Mouse (Mus musculus) stomach, embryonic 15.5 days (tissue): ENCODE results near the gene Ttc41. TPM values are rescaled to one million over a fixed set of nuclear protein-coding genes. Genes with fewer than 3 reads are reported as not detected.

Source experiments
- ATAC-seq: fragments of 200-750 bp; cut with Nextera tagmentation; 2 replicates; pipeline ENCODE4 v1.8.0; 2017; ENCODE audit warnings: low read depth, moderate number of reproducible peaks, moderate TSS enrichment; ENCODE audit not compliant: insufficient read depth, low FRiP score
- H3K27ac ChIP-seq: fragments of 300-500 bp; sonication (generic); 2 replicates; pipeline ENCODE4 v1.5.1; 2015; ENCODE audit warnings: mild to moderate bottlenecking, inconsistent platforms
- H3K27me3 ChIP-seq: fragments of 300-500 bp; sonication (generic); replicated peaks from 2 replicates; pipeline ENCODE4 v1.6.1; 2015; ENCODE audit warnings: inconsistent platforms
- H3K36me3 ChIP-seq: fragments of 300-500 bp; sonication (generic); 2 replicates; pipeline ENCODE4 v1.6.1; 2015; ENCODE audit warnings: inconsistent platforms
- H3K4me1 ChIP-seq: fragments of 300-500 bp; sonication (generic); 2 replicates; pipeline ENCODE4 v1.6.1; 2015; ENCODE audit warnings: inconsistent platforms
- H3K4me2 ChIP-seq: fragments of 300-500 bp; sonication (generic); 2 replicates; pipeline ENCODE4 v1.6.1; 2015; ENCODE audit warnings: mild to moderate bottlenecking, inconsistent platforms
- H3K4me3 ChIP-seq: fragments of 300-500 bp; sonication (generic); replicated peaks from 2 replicates; pipeline ENCODE4 v1.5.1; 2015; ENCODE audit warnings: inconsistent platforms
- H3K9ac ChIP-seq: fragments of 300-500 bp; sonication (generic); 2 replicates; pipeline ENCODE4 v1.6.1; 2015; ENCODE audit warnings: inconsistent platforms
- H3K9me3 ChIP-seq: fragments of 300-500 bp; sonication (generic); 2 replicates; pipeline ENCODE4 v1.6.1; 2016; ENCODE audit warnings: inconsistent platforms
- WGBS: fragments of 180-500 bp; shearing (Covaris S2); methylation state at CpG from one replicate; pipeline ENCODE4 v1.1.7; 2015; 5-methylcytosine and 5-hydroxymethylcytosine counted together
- polyA plus RNA-seq: library from polyadenylated mRNA; unstranded; fragments of >200 nt; fragmentation: Nextera tagmentation; extraction: Ambion mirVana; gene quantifications from 2 replicates; pipeline ENCODE4 v1.2.1, GENCODE M21; 2015

Ttc41 gene
- polyA plus RNA-seq, 1 experiment from 2014 or later: 1.6 TPM

DNA sequence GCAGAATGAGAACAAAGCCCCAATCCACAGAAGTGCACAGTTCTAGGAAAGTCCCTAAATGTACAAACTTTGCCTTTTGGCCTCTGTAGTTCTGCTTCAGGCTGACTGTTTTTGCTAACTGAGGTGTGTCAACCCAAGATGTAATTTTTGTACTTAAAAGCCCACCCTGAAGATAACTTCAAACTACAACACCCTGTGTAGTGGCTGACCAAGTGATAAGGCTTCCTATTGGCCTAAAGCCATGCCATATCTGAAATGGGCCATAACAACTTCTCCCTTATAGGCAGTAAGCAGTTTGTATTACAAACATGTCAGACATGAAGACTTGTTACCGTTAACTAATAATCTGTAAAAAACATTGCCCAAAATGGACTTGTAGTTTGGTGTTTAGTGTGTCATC, 52.1 kb downstream of the Ttc41 start:
- Histone ChIP-seq H3K4me1 (no peaks in the 10 kb centered on the region), H3K9ac (no peak overlapping the region), H3K27me3 (no peaks in the 10 kb centered on the region), H3K36me3 (no peaks in the 10 kb centered on the region), H3K4me3 (no peak overlapping the region), H3K27ac (no peak overlapping the region), H3K9me3 (no peaks in the 10 kb centered on the region), H3K4me2 (no peak overlapping the region)
- no peak for ATAC-seq
- 88% methylated on average over 1 of the region's 1 CpGs for WGBS

DNA sequence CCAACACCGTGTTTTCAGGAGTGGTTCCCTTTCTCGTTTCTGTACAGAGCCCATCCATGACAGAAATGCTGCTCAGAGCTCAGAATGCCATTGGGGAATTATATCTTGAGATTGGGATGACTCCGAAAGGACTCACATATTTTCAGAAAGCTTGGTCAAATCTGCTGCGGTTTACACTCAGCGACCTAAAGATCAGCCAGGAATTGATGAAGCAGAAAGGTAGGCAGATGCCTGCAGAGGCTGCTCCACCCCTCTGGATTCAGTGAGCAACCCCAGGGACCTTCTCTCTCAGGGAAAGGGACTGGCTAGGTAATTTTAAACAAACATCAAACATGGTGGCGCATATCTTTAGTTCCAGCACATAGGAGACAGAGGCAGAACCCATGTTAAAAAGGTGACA, 52.6 kb downstream of the Ttc41 start:
- Histone ChIP-seq H3K4me1 (no peaks in the 10 kb centered on the region), H3K9me3 (no peaks in the 10 kb centered on the region)
- WGBS: 88% methylated on average over 6 of the region's 6 CpGs

DNA sequence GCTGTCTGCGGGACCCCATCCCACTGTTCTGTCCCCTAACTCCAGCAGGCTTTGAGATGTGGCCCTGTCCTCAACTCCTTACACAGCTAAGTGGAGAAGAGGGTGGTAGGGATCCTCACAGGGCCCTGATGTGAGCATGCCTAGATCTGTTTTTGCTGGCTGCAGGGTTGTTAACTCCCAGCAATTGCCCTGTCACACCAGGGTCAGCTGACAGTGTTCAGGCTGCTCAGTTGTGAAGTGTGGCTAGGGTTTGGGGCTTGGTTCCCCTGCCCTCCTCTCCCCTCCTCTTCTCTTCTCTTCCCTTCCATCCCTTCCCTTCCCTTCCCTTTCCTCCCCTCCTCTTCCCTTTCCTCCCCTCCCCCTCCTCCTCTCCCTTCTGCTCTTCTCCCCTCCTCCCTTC, 55.6 kb downstream of the Ttc41 start:
- Histone ChIP-seq H3K36me3 (no peaks in the 10 kb centered on the region), H3K4me2 (no peak overlapping the region), H3K27ac (no peak overlapping the region), H3K27me3 (no peaks in the 10 kb centered on the region), H3K4me1 (no peaks in the 10 kb centered on the region), H3K9ac (no peak overlapping the region), H3K4me3 (no peak overlapping the region), H3K9me3 (no peaks in the 10 kb centered on the region)
- 56% methylated on average over 1 of the region's 1 CpGs for WGBS
- ATAC-seq: no peak

More for the DNA sequence above, 52.6 kb downstream of the Ttc41 start:
- Histone ChIP-seq H3K27ac (no peak overlapping the region), H3K4me3 (no peak overlapping the region), H3K9ac (no peak overlapping the region), H3K4me2 (no peak overlapping the region), H3K36me3 (no peaks in the 10 kb centered on the region), H3K27me3 (no peaks in the 10 kb centered on the region)
- ATAC-seq: no peak

DNA sequence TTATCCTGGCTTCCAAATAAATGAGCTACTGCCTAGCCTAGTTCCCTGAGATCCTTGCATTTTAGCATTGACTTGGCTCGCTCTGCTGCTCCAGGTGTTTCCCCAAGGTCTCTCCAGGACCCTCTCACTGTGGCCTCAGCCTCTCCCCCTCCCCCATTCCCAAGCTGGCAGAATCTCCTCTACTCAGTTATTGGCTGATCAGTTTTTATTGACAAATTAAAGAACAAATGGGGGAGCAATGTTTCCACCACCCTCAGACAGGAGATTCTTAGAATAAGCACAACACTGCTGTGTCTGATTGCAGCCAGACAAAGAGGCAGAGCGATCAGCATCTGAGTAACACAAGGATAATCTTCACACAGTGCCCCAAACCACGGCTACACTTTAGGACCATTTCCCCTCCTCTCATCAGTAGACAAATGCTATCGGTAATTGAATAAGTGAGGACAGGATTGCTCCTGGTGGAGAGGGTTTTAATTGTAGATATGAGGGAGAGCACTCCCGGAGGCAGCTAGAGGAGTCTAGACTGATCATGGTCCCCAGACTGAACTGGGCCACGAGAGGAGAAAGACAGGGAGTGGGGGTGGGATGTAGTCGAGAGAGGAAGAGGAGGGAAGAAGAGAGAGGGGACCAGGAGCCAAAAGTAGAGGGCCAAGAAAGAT, 56.2 kb downstream of the Ttc41 start:
- Histone ChIP-seq H3K36me3 (no peaks in the 10 kb centered on the region), H3K9me3 (no peaks in the 10 kb centered on the region), H3K4me3 (no peak overlapping the region), H3K9ac (no peak overlapping the region), H3K4me2 (no peak overlapping the region), H3K27me3 (no peaks in the 10 kb centered on the region), H3K4me1 (no peaks in the 10 kb centered on the region), H3K27ac (no peak overlapping the region)
- 46% methylated on average over 7 of the region's 7 CpGs for WGBS
- no peak for ATAC-seq

DNA sequence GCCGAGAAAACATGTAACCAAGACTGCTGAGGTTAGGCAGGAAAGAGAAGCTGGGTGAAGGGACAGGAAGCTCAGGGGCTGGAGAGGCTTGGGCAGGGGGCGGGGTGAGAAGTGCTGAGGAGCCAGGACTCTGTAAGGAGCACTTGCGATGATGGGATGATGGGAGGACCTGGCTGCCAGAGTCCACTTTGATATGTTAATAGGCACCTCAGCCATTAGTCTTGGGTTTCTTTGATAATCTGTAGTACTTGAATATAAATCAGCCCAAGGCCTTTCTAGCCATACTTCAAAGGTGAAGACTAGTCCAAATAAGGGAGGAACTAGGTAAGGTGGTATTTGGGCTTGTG, 56.7 kb downstream of the Ttc41 start:
- Histone ChIP-seq H3K27me3 (no peaks in the 10 kb centered on the region), H3K4me3 (no peak overlapping the region), H3K9ac (no peak overlapping the region), H3K4me1 (no peaks in the 10 kb centered on the region), H3K9me3 (no peaks in the 10 kb centered on the region), H3K36me3 (no peaks in the 10 kb centered on the region), H3K4me2 (no peak overlapping the region), H3K27ac (no peak overlapping the region)
- ATAC-seq: no peak
- WGBS: 66% methylated on average over 3 of the region's 3 CpGs

DNA sequence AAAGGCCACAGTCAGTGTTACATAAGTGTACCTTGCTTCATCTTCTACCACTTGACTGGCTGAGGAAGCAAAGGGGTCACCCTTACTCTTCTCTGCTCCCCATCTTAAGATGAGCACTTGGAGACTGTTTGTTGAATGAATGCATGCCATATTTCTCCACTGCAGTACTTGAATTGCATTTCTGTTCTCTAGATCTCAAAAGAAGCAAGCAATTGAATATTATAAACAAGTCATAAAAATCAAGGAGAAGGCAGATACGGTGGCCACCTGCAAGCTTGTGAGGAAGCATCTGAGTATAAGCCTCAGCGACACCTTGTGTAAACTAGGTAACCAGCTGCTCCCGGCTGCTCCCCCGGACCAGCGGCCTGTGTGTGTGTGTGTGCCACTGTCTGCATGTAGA, 58.1 kb downstream of the Ttc41 start, which contains the start of gene Gm49358:
Gene Gm49358, plus strand, starts transcription at position 301 of the 400 bp plus-strand sequence.
- Histone ChIP-seq H3K4me1 (no peaks in the 10 kb centered on the region), H3K9me3 (no peaks in the 10 kb centered on the region), H3K27ac (no peak within 1 kb of the TSS), H3K4me2 (no peak within 1 kb of the TSS), H3K4me3 (no peak within 1 kb of the TSS), H3K9ac (no peak within 1 kb of the TSS), H3K36me3 (no peaks in the 10 kb centered on the region), H3K27me3 (no peaks in the 10 kb centered on the region)
- 59% methylated on average over 5 of the region's 5 CpGs for whole genome bisulfite sequencing
- no peak for ATAC-seq

DNA sequence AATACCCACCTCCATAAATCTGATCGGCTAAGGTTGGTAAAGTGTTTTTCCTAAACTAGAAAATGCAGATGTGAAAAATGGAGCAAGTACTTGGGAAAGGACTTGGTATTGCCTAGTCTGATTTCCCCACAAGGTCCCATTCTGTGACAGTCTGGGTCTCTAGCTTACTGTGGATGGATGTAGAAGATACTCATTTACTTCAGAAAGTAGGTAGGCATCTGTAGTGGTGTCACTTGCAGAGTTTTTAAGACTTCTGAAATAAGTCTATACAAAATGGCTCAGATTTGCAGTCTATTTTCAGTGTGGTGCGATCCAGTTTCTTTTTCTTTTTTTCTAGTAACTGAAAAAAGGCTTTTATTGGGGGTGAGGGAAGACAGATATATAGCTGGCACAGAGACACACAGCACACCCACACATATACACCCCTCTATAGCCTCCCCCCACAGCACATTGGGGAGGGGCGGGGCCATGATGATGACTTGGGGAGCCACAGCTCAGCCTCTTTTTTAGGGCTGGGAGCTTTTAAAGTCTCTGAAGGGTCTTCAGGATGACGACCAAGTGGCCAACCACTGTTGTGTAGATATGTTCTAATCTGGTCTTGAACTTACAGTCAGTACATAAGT, 59.8 kb downstream of the Ttc41 start:
- WGBS: 81% methylated on average over 4 of the region's 4 CpGs
- Histone ChIP-seq H3K9ac (no peak overlapping the region), H3K27me3 (no peaks in the 10 kb centered on the region), H3K4me1 (peaks cover 3% of the 10 kb centered on the region; the same call in 1 of the 2 replicates), H3K9me3 (no peaks in the 10 kb centered on the region), H3K4me2 (no peak overlapping the region), H3K36me3 (no peaks in the 10 kb centered on the region), H3K4me3 (no peak overlapping the region), H3K27ac (no peak overlapping the region)
- ATAC-seq: no peak

DNA sequence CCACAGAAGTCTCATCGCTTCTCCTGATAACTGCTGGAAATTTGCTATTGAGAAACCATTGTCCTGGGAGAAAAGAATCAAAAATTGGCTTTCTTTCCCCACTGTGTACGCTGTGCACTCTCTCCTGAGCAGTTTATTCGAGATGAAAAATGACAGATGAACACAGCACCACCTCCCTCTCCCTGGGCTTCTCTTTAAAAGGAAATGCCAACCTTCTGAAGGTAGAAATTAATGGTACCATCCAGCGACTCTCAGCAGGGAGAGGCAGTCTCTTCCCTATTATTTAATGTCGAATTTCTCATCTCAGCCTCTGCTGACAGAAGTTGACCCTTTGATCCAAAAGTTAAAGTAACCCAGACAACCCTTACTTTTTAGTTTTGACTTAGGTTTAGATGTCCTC, 63.6 kb downstream of the Ttc41 start:
- 50% methylated on average over 5 of the region's 5 CpGs for WGBS
- no peaks in the 10 kb centered on the region for H3K27me3 ChIP-seq
- H3K4me1 ChIP-seq: peaks cover 3% of the 10 kb centered on the region; the same call in 1 of the 2 replicates
- no peak overlapping the region for H3K9ac ChIP-seq
- H3K4me2 ChIP-seq: no peak overlapping the region
- H3K4me3 ChIP-seq: no peak overlapping the region
- H3K27ac ChIP-seq: no peak overlapping the region
- no peaks in the 10 kb centered on the region for H3K36me3 ChIP-seq
- H3K9me3 ChIP-seq: no peaks in the 10 kb centered on the region
- ATAC-seq: no peak

DNA sequence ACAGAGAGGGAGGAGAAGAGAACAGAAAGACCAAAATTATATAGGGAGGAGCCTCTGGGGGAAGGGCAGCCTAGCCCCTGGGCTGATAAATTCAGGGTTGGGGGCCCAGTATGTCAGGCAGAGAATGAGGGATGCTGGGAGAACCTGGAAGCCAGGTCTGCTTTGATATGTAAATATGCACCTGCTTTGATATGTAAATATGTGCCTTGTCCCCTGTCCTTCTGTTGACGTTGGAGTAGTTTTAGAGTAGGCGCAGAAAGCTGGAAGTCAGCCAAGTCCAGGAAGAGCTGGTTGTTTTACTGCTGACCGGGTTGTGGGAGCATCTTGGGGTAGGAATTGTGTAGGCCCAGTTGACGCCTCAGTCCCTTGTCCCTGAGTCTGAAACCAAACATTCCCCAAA, 64.2 kb downstream of the Ttc41 start:
- Histone ChIP-seq H3K27ac (no peak overlapping the region), H3K4me3 (no peak overlapping the region), H3K4me2 (no peak overlapping the region), H3K27me3 (no peaks in the 10 kb centered on the region), H3K4me1 (peaks cover 3% of the 10 kb centered on the region; the same call in 1 of the 2 replicates), H3K36me3 (no peaks in the 10 kb centered on the region), H3K9me3 (no peaks in the 10 kb centered on the region), H3K9ac (no peak overlapping the region)
- no peak for ATAC-seq
- 35% methylated on average over 4 of the region's 4 CpGs for WGBS

DNA sequence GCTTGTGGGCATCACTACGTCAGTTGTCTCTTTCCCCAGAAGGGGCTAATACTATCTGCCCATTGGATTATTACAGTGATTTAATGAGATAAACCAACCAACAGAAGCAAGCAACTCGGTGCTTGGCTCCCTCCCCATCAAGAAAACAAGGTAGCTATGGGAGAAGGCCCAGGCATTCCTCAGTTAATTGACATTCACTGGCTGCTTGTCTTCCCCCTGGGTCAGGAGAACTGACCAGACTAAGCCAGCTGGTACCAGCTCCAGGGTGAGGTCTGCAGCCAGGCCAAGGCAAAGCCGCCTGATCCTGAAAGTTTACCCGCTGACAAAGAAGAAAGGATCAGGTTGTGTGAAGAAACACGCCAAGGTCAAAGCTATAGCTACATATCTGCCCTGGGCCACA, 66.1 kb downstream of the Ttc41 start:
- ATAC-seq: no peak
- H3K4me3 ChIP-seq: no peak overlapping the region
- no peaks in the 10 kb centered on the region for H3K9me3 ChIP-seq
- H3K4me1 ChIP-seq: peaks cover 3% of the 10 kb centered on the region; the same call in 1 of the 2 replicates
- no peak overlapping the region for H3K27ac ChIP-seq
- no peaks in the 10 kb centered on the region for H3K27me3 ChIP-seq
- 74% methylated on average over 5 of the region's 5 CpGs for WGBS
- H3K9ac ChIP-seq: no peak overlapping the region
- no peak overlapping the region for H3K4me2 ChIP-seq
- H3K36me3 ChIP-seq: no peaks in the 10 kb centered on the region

DNA sequence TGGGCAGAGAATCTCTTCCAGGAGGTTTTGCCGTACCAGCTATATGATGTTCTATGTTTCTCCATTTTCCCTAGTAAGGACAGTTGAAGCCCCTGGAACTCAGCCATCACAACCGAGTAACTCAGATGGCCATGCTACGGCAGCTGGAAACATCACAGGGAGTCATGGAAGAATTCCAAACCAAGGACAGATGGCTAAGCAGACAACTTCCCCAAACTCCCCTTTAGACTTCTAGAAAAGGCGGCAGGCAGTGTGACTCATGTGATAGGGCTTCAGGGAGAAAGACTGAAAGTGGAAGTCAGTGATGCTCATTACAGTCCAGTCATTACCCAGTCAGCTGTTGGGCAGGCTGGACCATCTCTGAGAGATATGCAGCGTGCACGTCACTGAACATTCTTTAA, 66.6 kb downstream of the Ttc41 start:
- 48% methylated on average over 6 of the region's 6 CpGs for WGBS
- Histone ChIP-seq H3K4me2 (no peak overlapping the region), H3K4me3 (no peak overlapping the region), H3K27me3 (no peaks in the 10 kb centered on the region), H3K9me3 (no peaks in the 10 kb centered on the region), H3K9ac (no peak overlapping the region), H3K27ac (no peak overlapping the region), H3K4me1 (peaks cover 3% of the 10 kb centered on the region; the same call in 1 of the 2 replicates), H3K36me3 (no peaks in the 10 kb centered on the region)
- ATAC-seq: no peak

DNA sequence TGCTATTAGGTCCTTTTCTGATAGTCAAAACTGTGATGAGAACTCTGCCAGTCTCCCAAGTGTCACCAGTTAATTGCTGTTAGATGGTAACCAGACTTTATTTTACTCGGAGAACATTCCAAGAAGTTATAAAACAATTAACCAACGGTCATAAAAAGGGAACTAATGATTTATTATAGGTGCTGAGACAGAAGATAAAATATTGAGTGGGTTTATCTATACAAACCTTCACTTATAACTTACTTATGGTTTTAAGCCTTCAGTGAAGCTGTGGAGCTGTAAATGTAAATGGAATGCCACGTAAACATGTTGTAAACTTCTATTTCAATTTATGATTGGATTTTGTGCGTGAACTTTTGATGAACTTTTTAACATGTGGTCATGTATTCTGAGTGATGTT, 67.7 kb downstream of the Ttc41 start:
- no peak overlapping the region for H3K4me3 ChIP-seq
- no peaks in the 10 kb centered on the region for H3K36me3 ChIP-seq
- H3K27me3 ChIP-seq: no peaks in the 10 kb centered on the region
- no peak overlapping the region for H3K9ac ChIP-seq
- WGBS: 27% methylated on average over 4 of the region's 4 CpGs
- no peak overlapping the region for H3K27ac ChIP-seq
- no peak overlapping the region for H3K4me2 ChIP-seq
- peaks cover 8% of the 10 kb centered on the region; the same call in 1 of the 2 replicates for H3K4me1 ChIP-seq
- H3K9me3 ChIP-seq: no peaks in the 10 kb centered on the region
- no peak for ATAC-seq
